Mouse (Mus musculus) hindbrain, embryonic 13.5 days (tissue): Measurements from ENCODE around the gene Akr1b8. TPM values are rescaled to one million over a fixed set of nuclear protein-coding genes. Genes with fewer than 3 reads are reported as not detected.
A peak's percentile ranks its signal among the peaks of the same experiment; 100 is the strongest.
"Not testable (repeated sequence)": the region's sequence is repeated elsewhere in the genome, so short reads cannot be mapped to it uniquely, and the experiment has no call there.

Source experiments
- ATAC-seq: fragments of 200-750 bp; cut with Nextera tagmentation; 2 replicates; pipeline ENCODE4 v1.8.0; 2017; ENCODE audit warnings: moderate TSS enrichment; ENCODE audit not compliant: low FRiP score
- H3K27ac ChIP-seq: fragments of 300-500 bp; sonication (generic); 2 replicates; pipeline ENCODE4 v1.5.1; 2015; ENCODE audit warnings: inconsistent platforms, mild to moderate bottlenecking, moderate library complexity
- H3K27me3 ChIP-seq: fragments of 300-500 bp; sonication (generic); 2 replicates; pipeline ENCODE4 v1.6.1; 2015; ENCODE audit warnings: mild to moderate bottlenecking, inconsistent platforms
- H3K36me3 ChIP-seq: fragments of 300-500 bp; sonication (generic); 2 replicates; pipeline ENCODE4 v1.6.1; 2015; ENCODE audit warnings: mild to moderate bottlenecking, inconsistent platforms
- H3K4me1 ChIP-seq: fragments of 300-500 bp; sonication (generic); replicated peaks from 2 replicates; pipeline ENCODE4 v1.6.1; 2015; ENCODE audit warnings: inconsistent platforms
- H3K4me2 ChIP-seq: fragments of 300-500 bp; sonication (generic); 2 replicates; pipeline ENCODE4 v1.6.1; 2015; ENCODE audit warnings: inconsistent platforms, mild to moderate bottlenecking, moderate library complexity
- H3K4me3 ChIP-seq: fragments of 300-500 bp; sonication (generic); 2 replicates; pipeline ENCODE4 v1.5.1; 2015; ENCODE audit warnings: mild to moderate bottlenecking, inconsistent platforms
- H3K9ac ChIP-seq: fragments of 300-500 bp; sonication (generic); 2 replicates; pipeline ENCODE4 v1.6.1; 2015; ENCODE audit warnings: mild to moderate bottlenecking, inconsistent platforms
- H3K9me3 ChIP-seq: fragments of 300-500 bp; sonication (generic); 2 replicates; pipeline ENCODE4 v1.6.1; 2016; ENCODE audit warnings: inconsistent platforms
- WGBS: fragments of 180-500 bp; shearing (Covaris S2); methylation state at CpG from one replicate; pipeline ENCODE4 v1.1.7; 2015; 5-methylcytosine and 5-hydroxymethylcytosine counted together
- polyA plus RNA-seq: library from polyadenylated mRNA; unstranded; fragments of >200 nt; fragmentation: Nextera tagmentation; extraction: Ambion mirVana; gene quantifications from 2 replicates; pipeline ENCODE4 v1.2.1, GENCODE M21; 2015

Gene Akr1b8
- polyA plus RNA-seq, 1 experiment from 2014 or later, result 7.7 TPM

DNA sequence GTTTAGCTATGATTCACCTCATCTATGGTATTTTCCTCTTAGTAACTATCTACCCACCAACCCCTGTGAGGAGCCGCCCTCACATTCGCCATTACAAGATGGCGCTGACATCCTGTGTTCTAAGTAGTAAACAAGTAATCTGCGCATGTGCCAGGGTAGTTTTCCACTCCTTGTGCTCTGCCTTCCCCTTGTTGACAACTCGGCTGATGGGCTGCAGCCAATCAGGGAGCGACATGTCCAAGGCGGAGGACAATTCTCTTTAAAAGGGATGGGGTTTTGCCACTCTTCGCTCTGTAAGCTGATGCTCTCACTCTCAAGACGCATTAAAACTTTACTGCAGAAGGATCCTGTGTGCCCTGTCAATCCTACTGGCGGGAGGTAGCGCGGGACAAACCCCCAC is 22.1 kb upstream of the Akr1b8 start:
- 90% methylated on average over 12 of the region's 12 CpGs for WGBS
- not testable (repeated sequence) for ATAC-seq, H3K27ac ChIP-seq, H3K9ac ChIP-seq, H3K27me3 ChIP-seq, H3K4me3 ChIP-seq, H3K4me2 ChIP-seq, H3K4me1 ChIP-seq, H3K36me3 ChIP-seq, H3K9me3 ChIP-seq

DNA sequence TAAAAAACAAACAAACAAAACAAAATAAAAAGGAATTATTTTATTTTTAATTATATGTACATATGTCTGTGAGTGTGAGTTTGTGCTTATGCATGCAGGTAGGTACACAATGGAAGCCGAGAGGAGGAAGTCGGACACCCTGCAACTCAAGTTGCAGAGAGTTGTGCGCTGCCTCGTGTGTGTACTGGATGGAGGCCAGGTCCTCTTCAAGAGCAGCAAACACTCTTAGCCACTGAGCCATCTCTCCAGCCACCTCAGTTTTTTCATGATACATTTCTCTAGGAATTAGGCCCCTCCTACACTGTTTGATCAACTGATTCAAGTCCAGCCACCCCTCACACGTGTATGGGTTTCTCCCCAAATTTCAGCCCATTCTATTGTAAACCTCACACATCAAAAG is 19.2 kb upstream of the Akr1b8 start:
- H3K9me3 ChIP-seq, result no peaks in the 10 kb centered on the region
- no peak for ATAC-seq
- no peaks in the 10 kb centered on the region for H3K27me3 ChIP-seq
- no peak overlapping the region for H3K9ac ChIP-seq
- H3K36me3 ChIP-seq, result no peaks in the 10 kb centered on the region
- no peaks in the 10 kb centered on the region for H3K4me1 ChIP-seq
- H3K4me3 ChIP-seq, result no peak overlapping the region
- WGBS, result 89% methylated on average over 5 of the region's 5 CpGs
- no peak overlapping the region for H3K4me2 ChIP-seq
- no peak overlapping the region for H3K27ac ChIP-seq

- H3K36me3 ChIP-seq, result no peaks in the 10 kb centered on the region
- H3K27me3 ChIP-seq, result no peaks in the 10 kb centered on the region
- 91% methylated on average over 2 of the region's 2 CpGs for WGBS
- no peak overlapping the region for H3K9ac ChIP-seq
- H3K9me3 ChIP-seq, result no peaks in the 10 kb centered on the region
- no peak overlapping the region for H3K4me2 ChIP-seq
- no peak overlapping the region for H3K27ac ChIP-seq
- no peaks in the 10 kb centered on the region for H3K4me1 ChIP-seq
- no peak overlapping the region for H3K4me3 ChIP-seq
- ATAC-seq, result no peak
Measured at GRCm38 (mm10) chr6:34337799-34338198, 16.1 kb upstream of the Akr1b8 start.

DNA sequence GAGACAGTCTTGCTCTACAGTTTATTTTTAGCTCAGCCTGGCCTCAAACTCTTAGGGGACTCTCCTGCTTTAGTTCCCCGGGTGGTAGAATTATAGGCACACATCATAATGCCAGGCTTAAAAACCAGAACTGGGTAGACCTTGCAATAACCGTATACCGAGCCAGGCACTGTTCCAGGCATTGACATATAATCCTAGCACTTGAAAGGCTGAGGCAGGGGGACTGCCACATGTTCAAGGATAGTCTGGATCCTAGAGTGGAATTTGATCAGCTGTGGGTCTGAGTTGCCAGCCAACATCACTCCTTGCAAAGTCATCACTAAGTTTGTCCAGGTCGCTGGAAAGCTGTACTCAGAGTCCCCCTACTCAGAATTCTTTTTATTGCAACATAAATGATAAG is 11.9 kb upstream of the Akr1b8 start:
- Histone ChIP-seq H3K4me1 (peaks cover 10% of the 10 kb centered on the region), H3K36me3 (no peaks in the 10 kb centered on the region), H3K9me3 (no peaks in the 10 kb centered on the region), H3K27me3 (no peaks in the 10 kb centered on the region), H3K27ac (no peak overlapping the region), H3K4me3 (no peak overlapping the region), H3K9ac (no peak overlapping the region), H3K4me2 (no peak overlapping the region)
- 95% methylated on average over 4 of the region's 4 CpGs for WGBS
- no peak for ATAC-seq

- no peak overlapping the region for H3K9ac ChIP-seq
- H3K4me1 ChIP-seq, result peaks cover 10% of the 10 kb centered on the region
- 93% methylated on average over 2 of the region's 2 CpGs for WGBS
- no peaks in the 10 kb centered on the region for H3K27me3 ChIP-seq
- H3K4me2 ChIP-seq, result no peak overlapping the region
- no peak overlapping the region for H3K27ac ChIP-seq
- no peaks in the 10 kb centered on the region for H3K9me3 ChIP-seq
- no peaks in the 10 kb centered on the region for H3K36me3 ChIP-seq
- no peak overlapping the region for H3K4me3 ChIP-seq
- no peak for ATAC-seq
Measured at GRCm38 (mm10) chr6:34342476-34342875, 11.4 kb upstream of the Akr1b8 start.

DNA sequence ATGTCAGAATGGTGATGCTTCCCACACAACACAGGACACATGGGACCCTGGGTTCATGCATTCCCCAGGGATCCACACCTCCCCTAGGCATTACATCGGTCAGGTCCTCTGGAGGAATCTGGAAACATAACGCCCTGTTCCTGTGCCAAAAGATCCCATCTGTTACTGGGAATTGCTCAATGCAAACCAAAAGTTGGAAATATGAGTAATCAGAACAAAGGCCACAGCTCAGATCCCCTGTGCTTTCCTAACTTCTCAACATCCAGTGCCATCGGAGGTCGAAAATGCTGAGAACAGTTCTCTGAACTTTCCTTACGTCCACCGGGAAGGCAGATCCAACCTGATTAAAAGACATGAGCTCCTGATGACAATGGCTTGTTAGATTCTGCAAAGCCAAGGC is 10.5 kb upstream of the Akr1b8 start:
- Histone ChIP-seq H3K9ac (no peak overlapping the region), H3K27ac (no peak overlapping the region), H3K4me1 (peaks cover 10% of the 10 kb centered on the region), H3K4me2 (no peak overlapping the region), H3K4me3 (no peak overlapping the region), H3K9me3 (no peaks in the 10 kb centered on the region), H3K36me3 (no peaks in the 10 kb centered on the region), H3K27me3 (no peaks in the 10 kb centered on the region)
- no peak for ATAC-seq
- 75% methylated on average over 6 of the region's 6 CpGs for WGBS

DNA sequence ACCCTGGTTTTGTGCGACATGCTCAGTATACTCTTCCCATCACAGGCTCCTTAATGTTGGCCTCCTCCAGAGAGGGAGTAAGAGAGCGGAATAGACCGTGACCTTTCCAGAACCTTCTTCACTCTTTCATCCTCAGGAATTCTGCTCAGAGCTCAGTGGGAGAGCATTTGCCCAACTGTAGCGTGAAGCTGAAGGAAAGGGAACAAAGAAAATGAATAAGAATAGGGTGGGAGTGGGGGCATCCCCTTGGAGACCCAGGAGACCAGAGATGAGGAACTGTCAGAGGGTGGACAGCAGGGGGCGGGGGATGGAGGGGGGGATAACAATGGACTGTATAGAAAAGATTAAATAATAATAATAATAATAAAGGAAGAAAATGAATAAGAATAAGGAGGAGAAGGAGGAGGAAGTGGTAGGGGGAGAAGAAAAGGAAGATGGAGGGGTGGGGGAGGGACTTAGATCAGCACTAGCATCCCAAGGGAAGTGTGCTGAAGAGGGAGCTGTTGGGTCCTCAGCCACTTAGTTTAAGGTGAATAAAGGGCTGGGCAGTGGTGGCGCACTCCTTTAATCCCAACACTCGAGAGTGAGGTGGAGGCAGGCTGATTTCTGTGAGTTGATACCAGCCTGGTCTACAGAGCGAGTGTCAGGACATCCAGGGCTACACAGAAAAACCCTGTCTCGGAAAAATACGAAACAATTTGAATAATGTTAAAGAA is 9.6 kb upstream of the Akr1b8 start:
- Histone ChIP-seq H3K27ac (no peak overlapping the region), H3K27me3 (no peaks in the 10 kb centered on the region), H3K4me3 (no peak overlapping the region), H3K9ac (no peak overlapping the region), H3K4me1 (peaks cover 10% of the 10 kb centered on the region), H3K4me2 (no peak overlapping the region), H3K9me3 (no peaks in the 10 kb centered on the region), H3K36me3 (no peaks in the 10 kb centered on the region)
- WGBS, result 28% methylated on average over 10 of the region's 10 CpGs
- no peak for ATAC-seq

GRCm38 (mm10) chr6:34344935-34345334 is 9.0 kb upstream of the Akr1b8 start:
- ATAC-seq, result no peak
- Histone ChIP-seq H3K9me3 (no peaks in the 10 kb centered on the region), H3K27me3 (no peaks in the 10 kb centered on the region), H3K4me1 (peaks cover 10% of the 10 kb centered on the region), H3K9ac (no peak overlapping the region; the same call in 1 of the 2 replicates), H3K36me3 (no peaks in the 10 kb centered on the region), H3K4me2 (0 out of 2 replicates have a peak overlapping the region, but pooled peaks have one; percentile 25), H3K27ac (no peak overlapping the region), H3K4me3 (no peak overlapping the region)
- WGBS, result 25% methylated on average over 9 of the region's 9 CpGs

DNA sequence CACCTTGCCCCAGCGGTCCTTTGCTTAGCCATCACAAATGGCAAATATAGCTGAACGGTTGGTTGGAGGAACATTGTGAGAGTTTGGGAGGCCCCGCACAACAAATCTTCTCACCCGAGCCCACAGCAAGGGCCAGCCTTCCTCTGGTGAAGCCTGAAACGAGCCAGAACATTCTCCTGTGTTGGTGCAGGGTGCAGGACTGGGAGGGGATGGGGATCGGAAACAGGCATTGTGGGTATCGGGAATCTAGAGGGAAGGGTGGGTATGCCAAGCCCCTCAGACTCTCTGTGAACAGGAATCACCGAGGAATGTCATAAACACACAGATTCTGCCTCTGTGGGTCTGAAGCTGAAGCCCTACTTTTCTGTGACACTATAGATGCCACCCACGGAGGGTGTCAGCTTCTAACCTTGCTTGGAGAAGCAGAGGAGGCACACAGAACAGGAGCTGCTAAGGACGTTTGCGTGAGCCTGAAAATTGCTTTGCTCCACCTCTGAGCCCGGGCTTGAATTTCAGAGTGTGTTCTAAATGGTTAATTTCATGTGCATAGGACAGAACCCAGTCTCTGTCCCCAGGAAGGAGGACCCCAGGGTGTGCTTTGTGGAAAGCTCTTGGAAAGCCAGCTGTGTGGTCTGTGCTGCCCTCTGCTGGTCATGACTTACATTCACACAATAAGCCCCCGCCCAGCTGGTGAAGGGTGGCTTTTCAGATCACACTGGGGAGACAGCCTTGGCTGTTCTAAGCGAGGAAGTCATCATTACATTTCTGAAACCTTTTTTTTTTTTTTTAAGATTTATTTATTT is 7.6 kb upstream of the Akr1b8 start:
- 45% methylated on average over 14 of the region's 14 CpGs for WGBS

GRCm38 (mm10) chr6:34350037-34350699 is 3.8 kb upstream of the Akr1b8 start:
- H3K9ac ChIP-seq, result no peak overlapping the region
- 87% methylated on average over 12 of the region's 12 CpGs for WGBS
- no peak overlapping the region for H3K4me3 ChIP-seq
- H3K9me3 ChIP-seq, result no peaks in the 10 kb centered on the region
- no peak for ATAC-seq
- no peak overlapping the region for H3K27ac ChIP-seq
- H3K4me2 ChIP-seq, result no peak overlapping the region
- H3K4me1 ChIP-seq, result peaks cover 11% of the 10 kb centered on the region
- no peaks in the 10 kb centered on the region for H3K36me3 ChIP-seq
- H3K27me3 ChIP-seq, result no peaks in the 10 kb centered on the region

More for the DNA sequence above, 7.6 kb upstream of the Akr1b8 start:
- Histone ChIP-seq H3K4me1 (peaks cover 10% of the 10 kb centered on the region), H3K9ac (no peak overlapping the region), H3K27ac (no peak overlapping the region), H3K4me3 (no peak overlapping the region), H3K9me3 (no peaks in the 10 kb centered on the region), H3K4me2 (0 out of 2 replicates have a peak overlapping the region, but pooled peaks have one; percentile 10), H3K36me3 (no peaks in the 10 kb centered on the region), H3K27me3 (no peaks in the 10 kb centered on the region)
- peak; percentile 78 for ATAC-seq

DNA sequence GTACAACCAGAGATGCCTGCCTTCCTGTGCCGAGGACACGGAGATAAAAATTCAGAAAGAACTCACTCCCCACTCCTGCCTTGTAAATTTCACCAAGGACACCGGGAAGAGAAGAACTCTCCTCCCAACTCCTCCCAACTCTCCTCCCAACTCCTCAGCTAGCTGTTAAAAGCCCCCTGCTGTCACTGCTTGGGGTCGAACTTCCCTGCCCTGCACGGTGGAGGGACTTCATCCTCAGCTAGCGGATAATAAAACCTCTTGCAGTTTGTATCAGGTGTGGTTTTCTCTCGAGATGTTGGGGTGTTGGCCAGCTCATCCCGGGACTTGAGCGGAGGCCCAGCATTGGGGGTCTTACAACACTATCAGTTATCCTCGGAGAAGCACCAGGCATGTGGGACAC is 2.4 kb upstream of the Akr1b8 start:
- not testable (repeated sequence) for H3K4me2 ChIP-seq, H3K9ac ChIP-seq, H3K27me3 ChIP-seq, H3K9me3 ChIP-seq, H3K4me1 ChIP-seq, H3K36me3 ChIP-seq, H3K4me3 ChIP-seq, H3K27ac ChIP-seq, ATAC-seq
- WGBS, result 46% methylated on average over 10 of the region's 10 CpGs

- WGBS, result 96% methylated on average over 3 of the region's 3 CpGs
Measured at GRCm38 (mm10) chr6:34352401-34352800, 1.5 kb upstream of the Akr1b8 start.

More at GRCm38 (mm10) chr6:34352401-34352800, 1.5 kb upstream of the Akr1b8 start:
- Histone ChIP-seq H3K36me3 (no peaks in the 10 kb centered on the region), H3K9ac (no peak overlapping the region), H3K27ac (no peak overlapping the region), H3K27me3 (no peaks in the 10 kb centered on the region), H3K4me3 (no peak overlapping the region), H3K9me3 (no peaks in the 10 kb centered on the region), H3K4me1 (0 out of 2 replicates have a peak, but pooled peaks cover 4% of the 10 kb centered on the region), H3K4me2 (no peak overlapping the region)
- no peak for ATAC-seq
